Mouse (Mus musculus) ES-E14 (cell line): ENCODE data around the gene Hoxb1. TPM values are rescaled to one million over a fixed set of nuclear protein-coding genes. Genes with fewer than 3 reads are reported as not detected.

Experiments
- DNase-seq: peaks from one replicate; pipeline ENCODE4 v3.0.0-alpha.2; 2013; ENCODE audit warnings: low read depth, low spot score
- H3K27ac ChIP-seq: 2 replicates; pipeline ENCODE4 v1.5.1; 2012; ENCODE audit warnings: low read depth, mild to moderate bottlenecking, low read length, moderate library complexity, mixed read lengths; ENCODE audit not compliant: poor library complexity, insufficient read depth, severe bottlenecking
- H3K36me3 ChIP-seq: 2 replicates; pipeline ENCODE4 v1.6.1; 2012; ENCODE audit warnings: mild to moderate bottlenecking, low read length, moderate library complexity, mixed read lengths; ENCODE audit not compliant: control insufficient read depth, poor library complexity, insufficient read depth, severe bottlenecking
- H3K4me1 ChIP-seq, 2 experiments: fragments of 150-350 bp in 1 of 2; sonication (generic) in 1 of 2; 2 replicates each; pipeline ENCODE4 v1.6.1; 2012; ENCODE audit warnings: low read length in 2 of 2, mild to moderate bottlenecking in 1 of 2, mixed read lengths in 1 of 2; ENCODE audit not compliant: control insufficient read depth in 2 of 2, insufficient read depth in 2 of 2, poor library complexity in 1 of 2
- H3K4me3 ChIP-seq, 2 experiments: fragments of 150-350 bp in 1 of 2; sonication (generic) in 1 of 2; 2 replicates each; pipeline ENCODE4 v1.5.1; 2012; ENCODE audit warnings: low read length in 2 of 2, low read depth in 1 of 2, mild to moderate bottlenecking in 1 of 2, mixed read lengths in 1 of 2; ENCODE audit not compliant: insufficient read depth in 1 of 2, poor library complexity in 1 of 2, severe bottlenecking in 1 of 2
- H3K9ac ChIP-seq: 2 replicates; pipeline ENCODE4 v1.6.1; 2012; ENCODE audit warnings: low read depth, mild to moderate bottlenecking, low read length, mixed read lengths; ENCODE audit not compliant: poor library complexity, insufficient read depth, severe bottlenecking
- H3K9me3 ChIP-seq: fragments of 150-350 bp; sonication (generic); 2 replicates; pipeline ENCODE4 v1.6.1; 2012; ENCODE audit warnings: low read depth, mild to moderate bottlenecking, low read length; ENCODE audit not compliant: control insufficient read depth, insufficient read depth
- CHD2 ChIP-seq: IDR thresholded peaks from 2 replicates; pipeline ENCODE4 v1.6.1; 2014; ENCODE audit warnings: mild to moderate bottlenecking, low read depth, low read length, inconsistent platforms
- HCFC1 ChIP-seq: IDR thresholded peaks from 2 replicates; pipeline ENCODE4 v1.6.1; 2012; ENCODE audit warnings: low read length, inconsistent platforms, borderline replicate concordance; ENCODE audit not compliant: insufficient read depth
- MAFK ChIP-seq: IDR thresholded peaks from 2 replicates; pipeline ENCODE4 v1.6.1; 2014; ENCODE audit warnings: mild to moderate bottlenecking, low read depth, low read length, inconsistent platforms; ENCODE audit not compliant: insufficient read depth
- ZC3H11A ChIP-seq: IDR thresholded peaks from 2 replicates; pipeline ENCODE4 v1.6.1; 2012; ENCODE audit warnings: low read depth, mild to moderate bottlenecking, inconsistent platforms, low read length, borderline replicate concordance
- ZNF384 ChIP-seq: IDR thresholded peaks from 2 replicates; pipeline ENCODE4 v1.6.1; 2012; ENCODE audit warnings: low read depth, low read length, inconsistent platforms
- in situ Hi-C, 2 experiments: fragments of 600-800 bp; cut with MboI; formaldehyde crosslinking; loops; one replicate each; pipeline ENCODE4 v1.15.1; 2025; ENCODE audit warnings: low sequenced_read_pairs in 2 of 2, inconsistent platforms in 1 of 2; ENCODE audit not compliant: unreplicated experiment in 2 of 2
- total RNA-seq: library from RNA; depleted of rRNA; stranded (reverse); fragments of 300-350 nt; gene quantifications from 2 replicates; pipeline ENCODE4 v1.2.3, GENCODE M21; 2012

Hoxb1 gene
- total RNA-seq, 1 experiment, result 0.49 TPM

- Histone ChIP-seq H3K36me3 (no peaks in the 10 kb centered on the region), H3K9ac (no peak overlapping the region), H3K4me1 (peaks cover 0 to 10% of the 10 kb centered on the region in 2 experiments; a peak in 1 of 4 replicates), H3K9me3 (no peaks in the 10 kb centered on the region), H3K27ac (no peak overlapping the region), H3K4me3 (peak overlapping the region; percentile 14 to 32; a peak in 3 of 4 replicates)
- TF ChIP-seq HCFC1 (no peak), ZNF384 (no peak), CHD2 (no peak), MAFK (no peak), ZC3H11A (no peak)
- DNase-seq, result no peak
- in situ Hi-C loops, result no loop called here
These were observed 19.4 kb upstream of the Hoxb1 start for GRCm38 (mm10) chr11:96345893-96346806.

GRCm38 (mm10) chr11:96346916-96347520 lies 18.5 kb upstream of the Hoxb1 start:
- Histone ChIP-seq H3K4me3 (no peak overlapping the region), H3K4me1 (peaks cover 0 to 12% of the 10 kb centered on the region in 2 experiments; a peak in 1 of 4 replicates), H3K9me3 (no peaks in the 10 kb centered on the region), H3K27ac (no peak overlapping the region), H3K9ac (no peak overlapping the region), H3K36me3 (no peaks in the 10 kb centered on the region)
- in situ Hi-C loops, result no loop called here
- TF ChIP-seq MAFK, result no peak
- no peak for TF ChIP-seq ZNF384
- no peak for TF ChIP-seq HCFC1
- TF ChIP-seq ZC3H11A, result no peak
- no peak for TF ChIP-seq CHD2
- DNase-seq, result no peak

- no peak overlapping the region for H3K27ac ChIP-seq
- H3K9me3 ChIP-seq, result no peaks in the 10 kb centered on the region
- peaks cover 0 to 12% of the 10 kb centered on the region in 2 experiments; a peak in 1 of 4 replicates for H3K4me1 ChIP-seq
- DNase-seq, result no peak
- in situ Hi-C loops, result no loop called here
- TF ChIP-seq MAFK, result no peak
- TF ChIP-seq HCFC1, result no peak
- no peak for TF ChIP-seq ZNF384
- no peak for TF ChIP-seq ZC3H11A
- TF ChIP-seq CHD2, result no peak
- no peak overlapping the region for H3K4me3 ChIP-seq
- H3K9ac ChIP-seq, result no peak overlapping the region
- H3K36me3 ChIP-seq, result no peaks in the 10 kb centered on the region
These were observed 17.8 kb upstream of the Hoxb1 start for GRCm38 (mm10) chr11:96347717-96348116.

- H3K36me3 ChIP-seq, result no peaks in the 10 kb centered on the region
- H3K4me3 ChIP-seq, result no peak overlapping the region
- H3K9me3 ChIP-seq, result no peaks in the 10 kb centered on the region
- H3K4me1 ChIP-seq, result peaks cover 0 to 16% of the 10 kb centered on the region in 2 experiments; a peak in 1 of 4 replicates
- no peak for DNase-seq
- in situ Hi-C loops, result no loop called here
- H3K9ac ChIP-seq, result no peak overlapping the region
- no peak for TF ChIP-seq MAFK
- TF ChIP-seq ZC3H11A, result no peak
- TF ChIP-seq CHD2, result no peak
- no peak for TF ChIP-seq ZNF384
- TF ChIP-seq HCFC1, result no peak
- no peak overlapping the region for H3K27ac ChIP-seq
These were observed 17.2 kb upstream of the Hoxb1 start for GRCm38 (mm10) chr11:96348141-96348928.
